Mouse (Mus musculus) hindbrain, postnatal 0 days (tissue): Measurements from ENCODE around the gene Jagn1. TPM values are rescaled to one million over a fixed set of nuclear protein-coding genes. Genes with fewer than 3 reads are reported as not detected.

Experiments used
- ATAC-seq: fragments of 200-750 bp; cut with Nextera tagmentation; 2 replicates; pipeline ENCODE4 v1.8.0; 2017; ENCODE audit warnings: mild to moderate bottlenecking, moderate TSS enrichment, moderate library complexity
- DNase-seq: peaks from one replicate; pipeline ENCODE4 v3.0.0-alpha.2; 2015; ENCODE audit warnings: low spot score
- H3K27ac ChIP-seq: fragments of 300-500 bp; sonication (generic); 2 replicates; pipeline ENCODE4 v1.5.1; 2014; ENCODE audit warnings: mild to moderate bottlenecking
- H3K27me3 ChIP-seq: fragments of 300-500 bp; sonication (generic); 2 replicates; pipeline ENCODE4 v1.6.1; 2014; ENCODE audit warnings: low read length, mixed read lengths; ENCODE audit not compliant: insufficient read depth
- H3K36me3 ChIP-seq: fragments of 300-500 bp; sonication (generic); 2 replicates; pipeline ENCODE4 v1.6.1; 2014; ENCODE audit warnings: low read length, mixed read lengths; ENCODE audit not compliant: insufficient read depth
- H3K4me1 ChIP-seq: fragments of 300-500 bp; sonication (generic); 2 replicates; pipeline ENCODE4 v1.6.1; 2014; ENCODE audit warnings: antibody characterized with exemption, low read length, mixed read lengths; ENCODE audit not compliant: insufficient read depth
- H3K4me2 ChIP-seq: fragments of 300-500 bp; sonication (generic); 2 replicates; pipeline ENCODE4 v1.6.1; 2014; ENCODE audit warnings: low read depth, mild to moderate bottlenecking, low read length, moderate library complexity, mixed read lengths
- H3K4me3 ChIP-seq: fragments of 300-500 bp; sonication (generic); 2 replicates; pipeline ENCODE4 v1.5.1; 2014; ENCODE audit warnings: low read length
- H3K9ac ChIP-seq: fragments of 300-500 bp; sonication (generic); replicated peaks from 2 replicates; pipeline ENCODE4 v1.6.1; 2014; ENCODE audit warnings: mild to moderate bottlenecking, low read length, moderate library complexity, mixed read lengths
- H3K9me3 ChIP-seq: fragments of 300-500 bp; sonication (generic); 2 replicates; pipeline ENCODE4 v1.6.1; 2016; ENCODE audit warnings: low read length, mixed read lengths
- CTCF ChIP-seq: IDR thresholded peaks from 2 replicates; pipeline ENCODE4 v1.5.1; 2016; ENCODE audit warnings: antibody characterized with exemption, control low read depth, low read depth
- WGBS: fragments of 180-500 bp; shearing (Covaris S2); extraction: QIAGEN DNeasy Blood & Tissue Kit; methylation state at CpG from one replicate; pipeline ENCODE4 v1.1.7; 2014; 5-methylcytosine and 5-hydroxymethylcytosine counted together
- polyA plus RNA-seq: library from polyadenylated mRNA; unstranded; fragments of >200 nt; fragmentation: Nextera tagmentation; extraction: Ambion mirVana; gene quantifications from 2 replicates; pipeline ENCODE4 v1.2.1, GENCODE M21; 2015
- total RNA-seq: library from RNA; depleted of rRNA; stranded (reverse); fragments of >200 nt; gene quantifications from 2 replicates; pipeline ENCODE4 v1.2.3, GENCODE M21; 2014

Jagn1 gene
- total and polyA plus RNA-seq, 2 experiments from 2014 or later, result 48.6 to 80.2 TPM

DNA sequence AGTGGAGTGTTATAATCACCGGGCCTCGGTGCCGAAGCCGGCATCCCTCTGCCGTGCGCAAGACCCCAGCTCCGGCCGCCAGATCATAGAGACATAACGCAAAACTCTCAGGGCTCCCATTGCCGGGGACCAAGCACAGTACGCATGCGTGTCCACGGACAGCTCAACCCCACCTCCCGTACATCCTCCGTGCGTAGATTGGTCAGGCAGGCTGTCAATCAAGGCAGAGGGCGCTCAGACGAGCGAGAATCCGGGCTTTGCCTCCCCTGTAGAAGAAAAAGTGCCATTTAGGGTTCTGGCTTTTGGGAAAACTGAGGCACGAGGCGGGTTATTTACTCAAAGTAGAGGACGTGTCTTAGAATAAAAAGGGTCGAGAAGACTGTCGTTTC is 23.2 kb upstream of the Jagn1 start, which contains the start of gene Rpusd3:
Gene Rpusd3, minus strand, starts transcription at position 142 of the 389 bp plus-strand sequence.
- H3K27ac ChIP-seq, result peak within 1 kb of the TSS; percentile 71
- under 1% methylated on average over 25 of the region's 25 CpGs for WGBS
- no peak for TF ChIP-seq CTCF

DNA sequence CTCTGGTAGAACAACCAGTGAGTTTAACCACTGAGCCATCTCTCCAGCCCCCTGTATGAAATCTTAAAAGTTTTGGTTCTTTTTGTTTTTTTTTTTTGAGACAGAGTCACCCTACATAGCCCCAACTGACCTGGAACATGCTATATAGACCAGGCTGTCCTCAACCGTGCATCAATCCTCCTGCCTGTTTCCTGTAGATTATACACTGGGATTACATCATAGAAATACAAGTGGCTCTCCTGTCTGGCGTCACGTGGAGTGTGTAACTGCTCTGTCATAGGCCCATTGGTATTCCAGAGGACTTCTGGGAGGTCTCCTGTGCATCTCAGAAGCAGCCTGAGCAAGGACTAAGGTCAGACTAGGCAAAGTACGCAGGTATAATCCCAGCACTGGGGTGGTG is 19.4 kb upstream of the Jagn1 start:
- H3K27ac ChIP-seq, result no peak overlapping the region
- H3K36me3 ChIP-seq, result no peaks in the 10 kb centered on the region
- H3K9me3 ChIP-seq, result no peaks in the 10 kb centered on the region
- no peak overlapping the region for H3K9ac ChIP-seq
- ATAC-seq (no peak), DNase-seq (no peak)
- H3K4me3 ChIP-seq, result no peak overlapping the region
- H3K27me3 ChIP-seq, result no peaks in the 10 kb centered on the region
- TF ChIP-seq CTCF, result no peak
- no peak overlapping the region for H3K4me2 ChIP-seq
- H3K4me1 ChIP-seq, result peaks cover 8% of the 10 kb centered on the region; the same call in 1 of the 2 replicates
- 73% methylated on average over 4 of the region's 4 CpGs for WGBS

More for the DNA sequence above, 23.2 kb upstream of the Jagn1 start, which contains the start of gene Rpusd3:
- no peaks in the 10 kb centered on the region for H3K9me3 ChIP-seq
- no peaks in the 10 kb centered on the region for H3K27me3 ChIP-seq
- H3K9ac ChIP-seq, result peak within 1 kb of the TSS; percentile 75
- peaks cover 11% of the 10 kb centered on the region for H3K4me1 ChIP-seq
- H3K4me2 ChIP-seq, result peak within 1 kb of the TSS; percentile 99
- 0 out of 2 replicates have a peak, but pooled peaks cover 9% of the 10 kb centered on the region for H3K36me3 ChIP-seq
- peak within 1 kb of the TSS; percentile 62 for H3K4me3 ChIP-seq
- peak; percentile 97 for ATAC-seq
- DNase-seq, result peak; percentile 99

DNA sequence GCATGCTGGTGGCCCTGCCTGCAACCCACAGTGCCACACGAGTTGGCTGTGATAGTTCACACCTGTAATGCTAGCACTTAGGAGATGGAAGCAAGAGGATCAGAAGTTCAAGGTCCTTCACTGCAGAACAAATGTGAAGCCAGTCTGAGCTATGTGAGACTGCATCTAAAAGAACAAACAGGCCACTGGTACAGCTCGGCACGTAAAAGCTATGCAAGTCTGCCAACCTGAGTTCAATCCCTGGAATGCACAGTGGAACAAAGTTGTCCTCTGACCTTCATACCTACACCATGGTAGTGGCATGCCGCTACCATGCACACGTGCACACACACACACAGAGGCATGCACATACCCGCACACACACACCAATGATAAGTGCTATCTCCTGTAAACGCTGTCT is 18.2 kb upstream of the Jagn1 start:
- no peaks in the 10 kb centered on the region for H3K4me1 ChIP-seq
- no peak for ATAC-seq
- WGBS, result 87% methylated on average over 7 of the region's 7 CpGs

DNA sequence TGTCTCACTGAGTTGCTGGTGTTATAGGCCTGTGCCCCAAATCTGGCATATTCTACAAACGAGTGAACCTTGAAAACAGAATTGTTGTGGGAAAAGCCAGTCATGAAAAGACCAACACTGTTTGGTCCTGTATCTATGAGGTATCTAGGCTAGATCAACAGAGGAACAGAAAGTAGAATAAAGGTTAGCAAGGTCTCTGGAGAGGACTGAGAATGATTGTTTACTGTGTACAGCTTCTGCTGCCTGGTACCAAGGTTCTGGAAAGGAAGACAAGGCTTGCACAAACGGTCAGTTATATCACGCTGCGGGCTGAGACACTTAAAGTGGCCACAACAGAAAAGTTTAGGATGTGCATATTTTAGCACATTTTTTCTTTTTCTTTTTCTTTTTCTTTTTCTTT is 15.7 kb upstream of the Jagn1 start:
- no peaks in the 10 kb centered on the region for H3K4me1 ChIP-seq
- 94% methylated on average over 4 of the region's 4 CpGs for whole genome bisulfite sequencing
- no peak overlapping the region for H3K4me3 ChIP-seq
- H3K27me3 ChIP-seq, result no peaks in the 10 kb centered on the region
- no peak overlapping the region for H3K4me2 ChIP-seq
- H3K27ac ChIP-seq, result no peak overlapping the region
- H3K36me3 ChIP-seq, result no peaks in the 10 kb centered on the region
- no peak overlapping the region for H3K9ac ChIP-seq
- TF ChIP-seq CTCF, result no peak
- DNase-seq, result no peak
- H3K9me3 ChIP-seq, result no peaks in the 10 kb centered on the region
- ATAC-seq, result no peak

More for the DNA sequence above, 18.2 kb upstream of the Jagn1 start:
- no peak overlapping the region for H3K27ac ChIP-seq
- no peak for DNase-seq
- no peaks in the 10 kb centered on the region for H3K27me3 ChIP-seq
- H3K9ac ChIP-seq, result no peak overlapping the region
- TF ChIP-seq CTCF, result no peak
- no peak overlapping the region for H3K4me3 ChIP-seq
- H3K36me3 ChIP-seq, result no peaks in the 10 kb centered on the region
- H3K4me2 ChIP-seq, result no peak overlapping the region
- no peaks in the 10 kb centered on the region for H3K9me3 ChIP-seq

DNA sequence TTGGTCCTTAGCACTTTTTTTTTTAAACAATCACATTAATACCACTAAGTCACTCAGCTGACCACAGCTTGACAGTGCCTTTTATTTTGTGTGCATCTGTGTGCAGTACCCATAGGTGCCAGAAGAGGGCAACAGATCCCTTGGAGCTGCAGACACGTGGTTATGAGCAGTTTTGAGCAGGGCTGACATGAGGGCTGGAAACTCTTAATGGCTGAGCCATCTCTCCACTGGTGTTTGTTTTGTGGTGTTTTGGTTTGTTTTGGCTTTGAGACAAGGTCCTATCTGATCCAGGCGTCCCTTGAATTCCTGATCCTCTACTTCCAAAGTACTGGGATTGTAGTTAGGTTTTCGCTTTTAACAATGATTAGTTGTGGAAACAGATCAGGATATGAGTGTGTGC is 15.0 kb upstream of the Jagn1 start:
- TF ChIP-seq CTCF, result peak; percentile 81

DNA sequence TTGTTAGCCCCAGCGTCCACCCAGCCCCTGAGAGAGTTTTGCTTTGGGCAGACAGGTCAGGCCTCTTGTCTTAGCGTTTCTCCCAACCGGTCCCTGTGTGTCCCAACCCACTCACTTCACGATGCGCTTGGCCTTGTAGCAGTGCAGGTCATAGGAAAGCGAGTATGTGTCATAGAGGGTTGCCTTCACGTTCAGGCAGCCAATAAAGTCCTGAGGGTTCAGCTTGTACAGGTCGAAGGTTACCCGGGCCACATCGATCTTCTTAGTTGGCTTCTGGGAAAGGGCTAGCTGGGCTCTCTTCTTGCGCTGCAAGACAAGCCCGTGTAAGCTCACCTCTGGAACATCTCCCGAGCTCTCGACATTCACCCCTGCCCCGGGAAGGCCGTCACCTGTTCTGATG is 14.4 kb upstream of the Jagn1 start:
- no peak overlapping the region for H3K27ac ChIP-seq
- no peak overlapping the region for H3K4me2 ChIP-seq
- H3K9ac ChIP-seq, result no peak overlapping the region
- no peak for TF ChIP-seq CTCF
- no peak for DNase-seq
- H3K36me3 ChIP-seq, result no peaks in the 10 kb centered on the region
- H3K4me3 ChIP-seq, result no peak overlapping the region
- H3K9me3 ChIP-seq, result no peaks in the 10 kb centered on the region
- no peak for ATAC-seq
- H3K4me1 ChIP-seq, result no peaks in the 10 kb centered on the region
- 93% methylated on average over 16 of the region's 16 CpGs for WGBS
- H3K27me3 ChIP-seq, result no peaks in the 10 kb centered on the region

More for the DNA sequence above, 15.0 kb upstream of the Jagn1 start:
- H3K36me3 ChIP-seq, result no peaks in the 10 kb centered on the region
- H3K4me3 ChIP-seq, result no peak overlapping the region
- H3K27ac ChIP-seq, result no peak overlapping the region
- H3K4me2 ChIP-seq, result no peak overlapping the region
- 62% methylated on average over 3 of the region's 3 CpGs for WGBS
- H3K9ac ChIP-seq, result no peak overlapping the region
- no peaks in the 10 kb centered on the region for H3K4me1 ChIP-seq
- no peak for ATAC-seq
- H3K27me3 ChIP-seq, result no peaks in the 10 kb centered on the region
- no peaks in the 10 kb centered on the region for H3K9me3 ChIP-seq
- peak; percentile 59 for DNase-seq

DNA sequence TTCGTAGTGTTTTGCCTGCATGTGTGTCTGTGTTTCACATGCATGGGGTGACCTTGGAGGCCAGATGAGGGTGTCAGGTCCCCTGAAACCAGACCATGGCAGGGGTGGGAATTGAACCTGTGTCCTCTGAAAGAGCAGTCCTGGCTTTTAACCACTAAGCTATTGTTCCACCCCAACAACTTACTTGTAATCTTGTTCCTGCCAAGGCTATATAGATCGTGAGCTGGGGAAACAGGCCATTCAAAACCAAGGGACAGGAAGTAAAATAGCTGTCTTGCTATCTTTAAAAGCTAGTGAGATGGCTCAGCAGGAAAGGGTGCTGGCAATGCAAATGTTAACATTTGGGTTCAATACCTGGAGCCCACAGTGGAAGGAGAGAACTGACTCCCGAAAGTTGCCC is 12.4 kb upstream of the Jagn1 start:
- Histone ChIP-seq H3K4me1 (no peaks in the 10 kb centered on the region), H3K9me3 (no peaks in the 10 kb centered on the region), H3K36me3 (no peaks in the 10 kb centered on the region), H3K27me3 (no peaks in the 10 kb centered on the region), H3K4me2 (no peak overlapping the region), H3K9ac (no peak overlapping the region), H3K4me3 (no peak overlapping the region), H3K27ac (no peak overlapping the region)
- DNase-seq (no peak), ATAC-seq (no peak)
- no peak for TF ChIP-seq CTCF
- WGBS, result 88% methylated on average over 3 of the region's 3 CpGs
